Mouse (Mus musculus): ENCODE data around the gene Ttpal.

Gene Ttpal

GRCm38 (mm10) chr2:163659431-163659830, 57.3 kb downstream of the Ttpal start:
- DNase-seq (ENCODE audit: low read depth in 2 of 2, low spot score in 2 of 2), result no peak

- no peak for DNase-seq (ENCODE audit: low read depth in 2 of 2, low spot score in 2 of 2)
Measured at GRCm38 (mm10) chr2:163660103-163660701, 58.1 kb downstream of the Ttpal start.

GRCm38 (mm10) chr2:163661371-163661850, 59.3 kb downstream of the Ttpal start:
- DNase-seq (ENCODE audit: low read depth in 2 of 2, low spot score in 2 of 2), result no peak

GRCm38 (mm10) chr2:163662076-163662475, 60.0 kb downstream of the Ttpal start:
- no peak for DNase-seq (ENCODE audit: low read depth in 2 of 2, low spot score in 2 of 2)

GRCm38 (mm10) chr2:163662698-163663221, 60.6 kb downstream of the Ttpal start:
- DNase-seq (ENCODE audit: low read depth in 2 of 2, low spot score in 2 of 2), result no peak

- no peak for DNase-seq (ENCODE audit: low read depth in 2 of 2, low spot score in 2 of 2)
Measured at GRCm38 (mm10) chr2:163663930-163664329, 61.8 kb downstream of the Ttpal start.

GRCm38 (mm10) chr2:163667045-163667444, 64.9 kb downstream of the Ttpal start:
- no peak for DNase-seq (ENCODE audit: low read depth in 2 of 2, low spot score in 2 of 2)
